Mouse (Mus musculus) heart, embryonic 11.5 days (tissue): ENCODE measurements around the gene Rtel1. TPM values are rescaled to one million over a fixed set of nuclear protein-coding genes. Genes with fewer than 3 reads are reported as not detected.

Experiments
- ATAC-seq: fragments of 200-750 bp; cut with Nextera tagmentation; replicated peaks from 2 replicates; pipeline ENCODE4 v1.8.0; 2017; ENCODE audit warnings: moderate library complexity; ENCODE audit not compliant: insufficient number of reproducible peaks, low FRiP score, low TSS enrichment
- H3K27ac ChIP-seq: fragments of 300-500 bp; sonication (generic); 2 replicates; pipeline ENCODE4 v1.5.1; 2014; ENCODE audit warnings: mild to moderate bottlenecking, low read depth, low read length
- H3K27me3 ChIP-seq: fragments of 300-500 bp; sonication (generic); 2 replicates; pipeline ENCODE4 v1.6.1; 2014; ENCODE audit warnings: mild to moderate bottlenecking, low read length, mixed read lengths; ENCODE audit not compliant: control insufficient read depth, insufficient read depth
- H3K36me3 ChIP-seq: fragments of 300-500 bp; sonication (generic); 2 replicates; pipeline ENCODE4 v1.6.1; 2014; ENCODE audit warnings: mild to moderate bottlenecking, low read length, moderate library complexity, mixed read lengths; ENCODE audit not compliant: control insufficient read depth, insufficient read depth
- H3K4me1 ChIP-seq: fragments of 300-500 bp; sonication (generic); 2 replicates; pipeline ENCODE4 v1.6.1; 2014; ENCODE audit warnings: low read length; ENCODE audit not compliant: control insufficient read depth, insufficient read depth
- H3K4me2 ChIP-seq: fragments of 300-500 bp; sonication (generic); 2 replicates; pipeline ENCODE4 v1.6.1; 2014; ENCODE audit warnings: mild to moderate bottlenecking, moderate library complexity
- H3K4me3 ChIP-seq: fragments of 300-500 bp; sonication (generic); 2 replicates; pipeline ENCODE4 v1.5.1; 2014; ENCODE audit warnings: low read depth, low read length
- H3K9ac ChIP-seq: fragments of 300-500 bp; sonication (generic); 2 replicates; pipeline ENCODE4 v1.6.1; 2014; ENCODE audit warnings: mild to moderate bottlenecking, low read depth, low read length, moderate library complexity
- H3K9me3 ChIP-seq: fragments of 300-500 bp; sonication (generic); replicated peaks from 2 replicates; pipeline ENCODE4 v1.6.1; 2016; ENCODE audit warnings: low read length; ENCODE audit not compliant: control insufficient read depth
- WGBS: fragments of 180-500 bp; shearing (Covaris S2); extraction: QIAGEN DNeasy Blood & Tissue Kit; methylation state at CpG from one replicate; pipeline ENCODE4 v1.1.7; 2014; ENCODE audit not compliant: insufficient replicate concordance; 5-methylcytosine and 5-hydroxymethylcytosine counted together
- polyA plus RNA-seq: library from polyadenylated mRNA; unstranded; fragments of >200 nt; fragmentation: Nextera tagmentation; extraction: Ambion mirVana; gene quantifications from 2 replicates; pipeline ENCODE4 v1.2.1, GENCODE M21; 2014

Gene Rtel1
- polyA plus RNA-seq, 1 experiment from 2014 or later, result 34.8 TPM

DNA sequence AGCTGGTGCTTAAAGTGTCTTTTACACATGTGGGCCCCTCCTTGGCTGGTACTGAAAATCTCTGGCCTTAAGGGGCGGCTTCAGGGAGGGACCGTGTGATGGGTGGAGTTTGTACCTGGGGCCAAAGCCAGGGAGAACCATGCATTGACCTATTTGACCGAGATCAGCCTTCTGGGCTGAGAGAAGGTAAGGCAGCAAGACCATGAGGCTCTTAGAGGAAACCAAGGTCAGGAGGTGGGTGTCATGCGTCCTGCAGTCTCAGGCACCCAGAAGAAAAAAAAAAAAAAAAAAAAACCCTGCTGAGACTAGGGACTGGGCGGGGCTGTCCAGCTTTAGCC is 6.6 kb upstream of the Rtel1 start:
- Histone ChIP-seq H3K4me1 (peaks cover 4% of the 10 kb centered on the region; the same call in 1 of the 2 replicates), H3K27me3 (peaks cover 58% of the 10 kb centered on the region), H3K9me3 (no peaks in the 10 kb centered on the region), H3K36me3 (no peaks in the 10 kb centered on the region), H3K9ac (no peak overlapping the region), H3K27ac (no peak overlapping the region), H3K4me3 (no peak overlapping the region), H3K4me2 (no peak overlapping the region)
- no peak for ATAC-seq
- 9% methylated on average over 5 of the region's 5 CpGs for WGBS

DNA sequence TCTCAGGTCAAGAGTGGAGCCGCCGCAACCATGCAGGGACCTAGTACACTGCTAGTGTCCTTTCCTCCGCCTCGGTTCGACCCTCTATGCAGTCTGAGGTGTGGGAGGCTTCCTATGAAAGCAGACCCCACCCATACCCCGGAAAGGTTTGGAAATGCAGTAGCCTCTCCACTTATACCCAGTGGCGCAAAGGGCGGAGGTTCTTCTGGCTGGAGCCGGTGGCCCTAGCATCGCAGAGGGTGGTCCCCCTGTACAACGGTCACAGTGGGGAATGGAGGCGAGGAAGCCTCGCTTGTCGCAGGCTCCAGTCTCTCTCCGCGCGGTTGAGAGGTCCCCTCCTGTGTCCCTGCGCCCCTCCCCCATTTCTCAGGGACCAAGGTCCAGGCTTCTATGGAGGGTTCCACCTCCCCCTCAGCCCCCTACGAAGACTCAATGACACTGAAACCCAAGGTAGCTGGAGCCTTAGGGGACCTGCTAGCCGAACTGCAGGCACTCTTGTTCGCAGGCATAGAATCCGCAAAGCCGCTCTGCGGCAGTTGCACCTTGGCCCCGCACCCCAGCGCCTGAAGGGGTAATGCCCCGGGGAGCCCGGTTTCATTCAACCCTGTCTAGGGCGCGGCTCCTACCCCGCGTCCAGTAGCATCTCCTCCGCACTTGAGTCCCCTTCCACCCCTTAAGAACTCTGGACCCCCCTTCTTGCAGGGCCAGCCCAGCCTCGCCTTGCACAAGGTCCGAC is 6.0 kb upstream of the Rtel1 start:
- Histone ChIP-seq H3K36me3 (no peaks in the 10 kb centered on the region), H3K9ac (no peak overlapping the region), H3K27ac (no peak overlapping the region), H3K4me3 (peak overlapping the region; percentile 12; the same call in 1 of the 2 replicates), H3K27me3 (peaks cover 53% of the 10 kb centered on the region), H3K9me3 (no peaks in the 10 kb centered on the region), H3K4me1 (peaks cover 4% of the 10 kb centered on the region; the same call in 1 of the 2 replicates), H3K4me2 (peak overlapping the region; percentile 48)
- WGBS, result 2% methylated on average over 35 of the region's 35 CpGs
- 0 out of 2 replicates have a peak, but pooled peaks have one; percentile 18 for ATAC-seq

- WGBS, result 4% methylated on average over 22 of the region's 23 CpGs
Measured at GRCm38 (mm10) chr2:181314080-181314810, 5.3 kb upstream of the Rtel1 start, which contains the start of gene Stmn3. Gene Stmn3, minus strand, starts transcription at chr2:181314500.

DNA sequence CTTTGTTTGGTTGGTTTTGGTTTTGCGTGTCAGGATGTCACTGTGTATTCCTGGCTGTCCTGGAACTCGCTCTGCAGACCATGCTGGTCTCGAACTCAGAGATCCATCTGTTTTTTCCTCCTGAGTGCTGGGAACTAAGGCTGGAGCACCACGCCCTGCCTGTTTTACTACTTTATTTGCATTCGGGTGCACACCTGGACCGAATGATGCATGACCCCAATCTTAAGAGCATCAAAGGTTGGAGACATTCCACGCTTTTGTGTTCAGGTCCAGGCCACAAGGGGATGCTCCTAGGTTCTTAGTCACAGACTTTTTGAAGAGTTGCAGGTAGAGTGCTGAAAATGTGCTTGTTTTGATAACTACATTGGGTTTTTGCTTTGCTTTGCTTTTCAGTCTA is 562 bp downstream of the Rtel1 start:
- peak overlapping the region; percentile 88 for H3K27ac ChIP-seq

More at GRCm38 (mm10) chr2:181314080-181314810, 5.3 kb upstream of the Rtel1 start, which contains the start of gene Stmn3:
- Histone ChIP-seq H3K27ac (no peak within 1 kb of the TSS), H3K4me2 (peak within 1 kb of the TSS; percentile 48), H3K9me3 (no peaks in the 10 kb centered on the region), H3K27me3 (peaks cover 49% of the 10 kb centered on the region), H3K4me3 (peak within 1 kb of the TSS; percentile 12; the same call in 1 of the 2 replicates), H3K36me3 (no peaks in the 10 kb centered on the region), H3K4me1 (peaks cover 4% of the 10 kb centered on the region; the same call in 1 of the 2 replicates), H3K9ac (no peak within 1 kb of the TSS)
- ATAC-seq, result no peak

GRCm38 (mm10) chr2:181322136-181322535 is 2.6 kb downstream of the Rtel1 start:
- H3K27ac ChIP-seq, result no peak overlapping the region
- H3K4me1 ChIP-seq, result peaks cover 7% of the 10 kb centered on the region
- H3K27me3 ChIP-seq, result peaks cover 2% of the 10 kb centered on the region; the same call in 1 of the 2 replicates
- H3K9ac ChIP-seq, result no peak overlapping the region
- no peak overlapping the region for H3K4me3 ChIP-seq
- H3K4me2 ChIP-seq, result no peak overlapping the region
- ATAC-seq, result no peak
- no peaks in the 10 kb centered on the region for H3K9me3 ChIP-seq
- 74% methylated on average over 5 of the region's 5 CpGs for WGBS
- peaks cover 28% of the 10 kb centered on the region for H3K36me3 ChIP-seq

More for the DNA sequence above, 562 bp downstream of the Rtel1 start:
- Histone ChIP-seq H3K4me1 (peaks cover 7% of the 10 kb centered on the region), H3K9ac (peak overlapping the region; percentile 77), H3K9me3 (no peaks in the 10 kb centered on the region), H3K36me3 (peaks cover 16% of the 10 kb centered on the region; the same call in 1 of the 2 replicates), H3K27me3 (peaks cover 7% of the 10 kb centered on the region), H3K4me3 (peak overlapping the region; percentile 64), H3K4me2 (peak overlapping the region; percentile 90)
- no peak for ATAC-seq
- WGBS, result 13% methylated on average over 7 of the region's 7 CpGs

DNA sequence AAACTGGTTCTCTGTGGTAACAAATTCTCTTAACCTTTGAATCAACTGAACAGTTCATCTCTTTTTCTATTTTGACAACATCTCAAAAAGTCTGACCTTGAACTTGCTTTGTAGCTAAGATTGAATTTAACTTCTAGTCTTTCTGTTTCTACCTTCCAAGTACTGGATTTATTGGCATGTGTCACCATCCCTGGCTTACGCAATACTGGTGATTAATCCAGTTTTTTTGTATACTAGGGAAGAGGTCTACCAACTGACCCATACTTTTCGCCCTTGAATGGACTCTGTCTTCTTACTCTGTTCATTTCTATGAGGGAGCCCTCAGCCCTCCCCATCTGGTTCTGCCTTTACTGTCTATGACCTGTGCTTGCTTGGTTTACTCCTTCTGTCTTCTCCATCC is 6.6 kb downstream of the Rtel1 start:
- H3K9me3 ChIP-seq, result no peaks in the 10 kb centered on the region
- H3K27ac ChIP-seq, result no peak overlapping the region
- 89% methylated on average over 2 of the region's 2 CpGs for WGBS
- H3K36me3 ChIP-seq, result peaks cover 33% of the 10 kb centered on the region
- H3K4me2 ChIP-seq, result no peak overlapping the region
- no peak for ATAC-seq
- no peaks in the 10 kb centered on the region for H3K27me3 ChIP-seq
- no peak overlapping the region for H3K9ac ChIP-seq
- no peak overlapping the region for H3K4me3 ChIP-seq
- H3K4me1 ChIP-seq, result no peaks in the 10 kb centered on the region

GRCm38 (mm10) chr2:181332542-181332941 is 13.0 kb downstream of the Rtel1 start:
- Histone ChIP-seq H3K36me3 (peaks cover 17% of the 10 kb centered on the region), H3K27ac (no peak overlapping the region), H3K9me3 (no peaks in the 10 kb centered on the region), H3K4me3 (no peak overlapping the region), H3K4me2 (no peak overlapping the region), H3K4me1 (no peaks in the 10 kb centered on the region), H3K9ac (no peak overlapping the region), H3K27me3 (no peaks in the 10 kb centered on the region)
- ATAC-seq, result no peak

GRCm38 (mm10) chr2:181334023-181334422 is 14.5 kb downstream of the Rtel1 start:
- Histone ChIP-seq H3K4me3 (no peak overlapping the region), H3K9me3 (no peaks in the 10 kb centered on the region), H3K27me3 (no peaks in the 10 kb centered on the region), H3K9ac (no peak overlapping the region), H3K4me1 (no peaks in the 10 kb centered on the region), H3K4me2 (no peak overlapping the region), H3K27ac (no peak overlapping the region), H3K36me3 (peaks cover 18% of the 10 kb centered on the region)
- WGBS, result 64% methylated on average over 3 of the region's 3 CpGs
- no peak for ATAC-seq
